Mouse (Mus musculus): Measurements from ENCODE around the gene Gm853.

Gm853 gene

DNA sequence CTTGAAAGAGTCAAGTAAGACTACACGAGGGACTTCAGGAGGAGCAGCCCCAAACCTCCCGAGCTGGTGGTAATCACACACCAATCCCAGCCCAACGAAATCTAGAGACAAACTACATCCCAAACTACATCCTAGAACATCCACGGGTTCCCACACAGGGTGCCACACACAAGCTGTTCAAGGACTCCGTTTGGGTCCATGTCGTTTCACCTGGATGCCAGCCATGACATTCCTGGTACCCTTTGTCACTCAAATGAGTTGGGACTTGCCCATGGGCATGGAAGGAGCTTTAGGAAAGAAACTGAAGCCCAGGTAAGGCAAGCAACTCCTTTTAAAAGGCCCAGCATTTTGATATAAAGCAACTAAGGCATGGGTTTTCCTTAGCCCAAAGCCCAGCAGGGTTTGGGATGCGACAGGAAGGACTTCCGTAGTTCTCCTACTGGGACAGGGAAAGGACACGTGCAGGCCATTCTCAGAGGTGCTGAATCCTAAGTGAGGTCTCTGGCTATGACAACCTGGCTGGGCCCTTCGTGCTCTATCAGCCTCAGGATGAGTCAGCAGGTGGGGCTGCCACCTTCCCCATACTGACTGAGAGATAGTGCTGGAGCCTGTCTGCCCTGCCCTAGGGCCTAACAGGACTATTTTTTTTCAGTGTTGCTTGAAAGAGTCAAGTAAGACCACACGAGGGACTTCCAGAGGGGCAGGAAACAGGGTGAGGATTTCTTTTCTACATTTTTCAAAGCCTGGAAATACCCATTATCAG, 49.0 kb downstream of the Gm853 start:
- DNase-seq, result no peak

DNA sequence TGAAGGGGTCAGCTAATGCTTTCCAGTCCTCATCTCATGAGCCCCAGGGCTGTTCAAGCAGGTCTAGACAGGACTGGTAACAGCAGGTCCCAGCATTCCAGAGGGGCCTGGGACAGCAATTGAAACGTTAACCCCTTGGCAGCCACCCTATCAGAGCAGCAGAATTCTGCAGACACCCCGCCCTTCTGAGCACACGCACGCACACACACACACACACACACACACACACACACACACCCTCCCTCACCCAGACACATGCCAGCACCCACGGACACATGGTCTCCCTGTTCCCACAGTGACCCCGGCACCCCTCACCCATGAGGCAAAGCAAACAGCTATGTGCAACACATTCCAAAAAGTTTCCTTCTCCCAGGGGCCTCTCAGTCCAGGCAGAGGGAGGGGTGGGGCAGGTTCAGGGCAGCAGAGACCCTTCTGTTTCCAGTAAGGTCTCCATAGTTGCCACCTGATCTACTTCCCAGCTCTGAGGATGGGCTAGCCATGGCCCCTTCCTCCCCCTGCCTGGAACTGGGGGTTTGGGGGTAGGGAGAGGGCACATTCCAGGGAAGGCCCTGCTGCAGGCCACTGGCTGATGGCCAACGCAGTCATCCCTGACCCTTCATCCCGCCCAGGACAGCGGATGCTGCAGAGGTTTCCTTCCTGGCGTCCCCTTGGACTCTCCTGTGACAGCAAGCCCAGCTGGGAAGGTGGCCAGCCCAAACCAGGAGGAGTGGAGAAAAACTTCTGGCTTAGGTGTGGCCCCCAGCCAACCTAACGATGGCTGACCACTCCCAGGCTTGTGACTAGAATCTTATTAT, 50.0 kb downstream of the Gm853 start:
- DNase-seq, result no peak

DNA sequence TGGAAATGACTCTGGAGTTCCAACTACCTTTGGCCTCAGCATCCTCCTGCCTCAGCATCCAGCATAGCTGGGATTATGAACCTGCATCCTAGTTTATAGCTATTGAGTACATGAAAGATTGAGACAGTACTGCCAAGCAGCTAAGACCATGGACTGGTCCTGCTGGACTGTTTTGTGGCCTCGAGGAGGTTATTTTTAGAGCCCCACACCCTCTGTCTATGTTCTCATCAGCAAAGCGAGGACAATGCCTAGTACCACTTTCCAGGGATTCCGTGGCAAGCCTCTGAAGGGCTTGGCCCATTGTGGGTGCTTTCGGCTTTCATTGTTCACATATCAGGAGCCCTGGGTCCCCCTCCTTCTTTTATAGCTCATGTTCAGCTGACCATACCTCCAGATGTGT, 51.8 kb downstream of the Gm853 start:
- no peak for DNase-seq

DNA sequence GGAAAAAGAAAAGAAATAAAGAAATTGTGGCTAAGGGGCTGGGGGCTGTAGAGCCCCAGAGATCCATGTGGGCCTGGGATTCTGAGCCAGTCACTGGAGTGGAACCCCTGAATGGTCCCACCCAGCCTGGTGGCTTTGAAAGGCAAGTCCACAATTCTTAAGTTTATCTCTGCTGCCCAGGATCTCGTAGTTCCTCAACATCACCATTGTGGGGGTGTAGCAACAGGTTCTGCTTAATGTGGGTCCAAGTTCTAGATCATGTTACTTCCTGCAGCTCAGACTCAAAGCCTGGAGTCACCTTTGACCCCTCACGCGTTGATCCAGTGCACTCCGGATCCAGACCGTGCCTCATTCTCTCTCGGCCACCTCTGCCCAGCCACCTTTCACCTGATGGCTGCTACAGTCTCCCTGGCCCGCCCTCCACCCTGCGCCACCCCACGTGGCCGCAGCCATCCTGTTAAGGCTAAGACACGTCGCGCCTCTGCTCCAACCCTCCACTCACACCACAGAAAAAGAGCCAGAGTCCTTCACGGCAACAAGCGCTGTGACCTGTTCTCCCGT, 52.7 kb downstream of the Gm853 start:
- no peak for DNase-seq

DNA sequence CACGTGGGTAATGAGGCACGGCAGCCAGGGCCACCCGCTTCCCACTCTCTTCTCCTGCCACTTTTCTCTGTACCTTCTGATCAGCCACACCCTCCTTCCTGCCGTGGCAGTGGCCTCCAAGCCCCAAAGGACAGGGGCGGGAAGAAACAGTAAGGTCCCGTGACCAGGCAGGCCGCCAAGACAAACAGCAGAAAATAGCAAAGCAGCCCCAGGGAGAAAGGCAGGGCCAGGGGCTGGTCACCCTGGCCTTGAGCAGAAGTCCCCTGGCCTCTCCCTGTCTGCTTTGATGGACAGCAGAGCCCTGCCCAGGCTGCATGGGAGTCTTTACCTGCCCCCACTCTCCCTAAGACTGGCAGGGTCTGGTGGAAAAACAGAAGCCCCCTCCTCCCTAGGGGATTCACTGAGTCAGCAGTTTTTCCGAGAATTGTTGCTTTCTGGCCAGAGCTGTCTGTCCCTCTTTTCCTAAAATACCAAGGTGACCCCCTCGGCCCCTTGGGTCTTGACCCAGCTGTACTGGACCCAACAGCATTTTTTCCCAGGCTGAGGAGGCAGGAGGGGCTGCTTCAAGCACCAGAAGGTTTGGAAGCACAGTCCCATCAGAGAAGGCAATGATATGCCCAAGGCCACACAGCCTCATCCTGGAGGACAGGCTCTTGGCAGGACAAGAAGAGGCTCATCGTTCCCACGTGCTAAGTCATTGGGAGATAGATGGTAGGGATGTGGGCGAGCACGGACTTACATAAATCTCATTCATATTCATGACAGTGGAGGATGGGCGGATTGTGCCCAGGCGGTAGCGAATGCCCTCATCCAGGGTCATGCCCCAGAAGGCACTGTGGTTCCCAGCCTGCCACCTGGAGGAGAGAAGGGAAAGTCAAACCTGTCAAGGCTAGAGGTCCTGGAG, 53.7 kb downstream of the Gm853 start:
- no peak for DNase-seq

DNA sequence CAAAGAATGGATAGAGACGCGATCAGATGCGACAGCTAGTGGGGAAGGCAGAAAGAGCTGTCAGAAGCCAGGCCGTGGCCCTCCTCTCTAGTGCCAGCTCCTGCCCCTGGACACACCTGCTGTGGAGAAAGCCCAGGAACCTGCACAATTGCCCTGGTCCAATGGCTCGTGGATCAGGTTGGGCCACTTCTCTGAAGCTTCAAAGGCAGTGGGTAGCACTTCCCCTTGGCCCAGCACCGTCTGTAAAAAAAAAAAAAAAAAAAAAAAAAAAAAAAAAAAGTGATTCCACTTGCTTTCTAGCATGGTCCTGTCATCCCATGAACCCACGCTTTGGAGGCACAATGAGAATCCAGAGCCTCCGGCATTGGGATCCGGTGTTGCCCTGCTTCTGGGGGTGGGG, 54.4 kb downstream of the Gm853 start:
- DNase-seq, result no peak

DNA sequence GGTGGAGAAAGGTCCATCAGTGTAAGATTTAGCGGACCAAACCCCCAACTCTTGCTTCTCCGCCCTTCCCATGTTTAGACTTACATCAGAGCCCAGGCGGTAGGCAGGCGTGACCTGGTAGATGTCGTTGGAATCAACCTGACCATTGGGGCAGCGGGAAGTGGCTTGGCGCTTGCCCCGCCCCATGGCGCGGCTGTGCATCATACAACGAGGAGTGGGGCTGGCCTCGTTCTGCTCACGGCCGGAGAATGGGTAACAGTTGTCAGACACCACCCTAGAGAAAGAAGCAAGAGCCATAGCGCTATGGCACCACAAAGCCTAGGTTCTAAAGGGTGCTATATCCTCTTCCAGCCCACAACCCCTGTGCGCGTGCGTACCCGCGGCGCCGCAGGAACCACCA, 54.9 kb downstream of the Gm853 start:
- no peak for DNase-seq

DNA sequence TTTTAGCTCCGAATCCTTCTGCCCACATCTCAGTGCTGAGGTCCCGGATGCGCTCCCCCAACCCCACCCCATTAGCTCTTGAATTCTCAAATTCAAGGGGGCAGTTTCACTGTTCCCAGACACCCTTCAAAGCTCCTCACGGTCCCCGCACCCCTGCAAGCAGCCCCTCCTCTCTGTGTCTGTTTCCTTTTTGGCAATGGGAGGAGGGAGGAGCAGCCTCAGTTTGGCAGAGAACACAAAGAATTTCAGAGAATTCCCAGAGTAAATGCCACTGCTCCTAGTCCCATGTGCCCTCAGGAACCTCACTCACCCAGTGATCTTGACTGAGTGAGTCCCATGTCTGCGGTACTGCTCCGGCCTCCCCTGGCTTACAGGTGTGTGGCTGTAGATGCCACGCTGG, 55.6 kb downstream of the Gm853 start:
- DNase-seq, result no peak

DNA sequence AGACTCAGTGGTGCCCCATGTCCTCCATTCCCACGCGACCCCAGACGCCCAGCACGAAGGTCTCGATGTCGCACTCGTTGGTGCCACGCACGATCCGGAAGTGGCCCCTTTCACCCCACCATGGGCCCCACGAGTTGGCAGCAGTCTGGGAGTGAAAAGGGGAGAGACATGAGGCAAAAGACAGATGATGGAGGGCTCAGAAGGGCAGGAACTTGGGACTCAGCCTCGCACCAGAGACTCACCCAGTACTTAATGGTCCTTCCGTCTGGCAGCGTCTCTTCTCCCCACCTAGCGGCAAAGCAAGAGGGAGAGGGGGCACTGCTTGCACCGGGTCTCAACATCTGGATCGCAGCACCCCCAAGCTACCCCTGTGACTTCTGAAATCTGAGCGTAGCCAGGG, 56.1 kb downstream of the Gm853 start:
- no peak for DNase-seq

DNA sequence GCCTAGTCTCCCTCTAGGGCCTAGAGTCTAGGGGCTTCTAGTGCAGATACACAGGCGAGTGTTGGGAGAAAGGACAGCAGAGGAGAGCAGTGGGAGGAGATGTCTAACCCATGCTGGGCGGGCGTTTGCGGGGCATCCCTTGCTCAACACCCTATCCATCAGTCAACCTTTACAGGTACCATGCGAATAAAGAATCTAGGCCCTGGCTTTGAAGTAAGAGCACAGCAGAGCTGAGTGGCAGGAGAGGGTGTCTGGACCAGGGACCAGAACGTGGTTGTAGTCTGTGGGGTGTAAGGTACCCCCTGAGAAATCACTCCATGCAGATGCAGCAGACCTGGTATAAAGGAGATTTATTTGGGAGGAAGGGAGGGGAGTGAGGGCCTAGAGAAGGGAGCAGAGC, 58.1 kb downstream of the Gm853 start:
- DNase-seq, result no peak

DNA sequence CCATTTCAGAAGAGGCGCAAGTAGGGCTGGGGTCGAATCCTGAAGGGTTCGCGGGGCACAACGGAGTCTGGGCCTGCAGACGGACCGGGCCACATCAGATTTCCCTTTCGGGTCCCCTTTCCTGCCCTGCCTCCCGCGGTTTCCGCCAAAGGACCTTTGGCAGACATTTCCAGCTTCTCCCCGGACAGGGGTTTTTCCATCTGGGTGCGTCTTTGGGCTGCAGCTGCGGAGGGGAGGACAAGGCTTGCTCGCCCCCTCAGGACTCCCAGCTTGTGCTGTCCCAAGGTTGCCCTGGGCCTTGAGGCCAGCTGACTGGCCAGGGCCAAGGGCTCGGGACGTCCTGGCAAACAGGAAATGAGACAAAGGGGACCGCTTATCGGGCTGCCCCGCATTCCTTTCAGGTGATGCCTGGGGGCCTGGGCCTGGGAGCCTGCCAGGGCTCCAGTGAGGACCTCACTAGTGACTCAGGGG, 58.8 kb downstream of the Gm853 start:
- no peak for DNase-seq

DNA sequence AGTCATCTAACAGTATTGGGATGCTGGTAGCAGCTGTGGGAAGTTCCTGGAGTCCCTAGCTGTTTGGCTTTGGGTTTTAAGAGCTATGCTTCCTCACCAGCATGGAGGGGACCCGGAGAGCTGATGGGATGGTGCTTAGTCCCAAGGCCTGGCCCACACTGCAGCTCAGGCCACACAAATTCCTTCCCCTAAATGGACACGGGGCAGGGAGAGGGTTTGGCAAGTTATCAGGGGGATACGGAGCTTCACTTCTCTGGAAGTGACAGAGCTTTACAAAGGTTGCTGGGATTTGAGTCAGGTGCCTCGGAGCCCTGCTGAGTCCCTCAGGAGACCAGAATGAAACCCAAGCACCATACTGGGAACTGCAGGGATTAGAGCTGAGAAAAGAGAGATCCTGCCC, 60.9 kb downstream of the Gm853 start:
- no peak for DNase-seq

Measured in layer of hippocampus, adult 9-11 months (tissue).